Mouse (Mus musculus) cerebellum, adult 11 months (tissue): ENCODE data around the gene Dpyd.

Experiments used
- DNase-seq: peaks from one replicate; pipeline ENCODE4 v3.0.0; 2022

Dpyd gene

DNA sequence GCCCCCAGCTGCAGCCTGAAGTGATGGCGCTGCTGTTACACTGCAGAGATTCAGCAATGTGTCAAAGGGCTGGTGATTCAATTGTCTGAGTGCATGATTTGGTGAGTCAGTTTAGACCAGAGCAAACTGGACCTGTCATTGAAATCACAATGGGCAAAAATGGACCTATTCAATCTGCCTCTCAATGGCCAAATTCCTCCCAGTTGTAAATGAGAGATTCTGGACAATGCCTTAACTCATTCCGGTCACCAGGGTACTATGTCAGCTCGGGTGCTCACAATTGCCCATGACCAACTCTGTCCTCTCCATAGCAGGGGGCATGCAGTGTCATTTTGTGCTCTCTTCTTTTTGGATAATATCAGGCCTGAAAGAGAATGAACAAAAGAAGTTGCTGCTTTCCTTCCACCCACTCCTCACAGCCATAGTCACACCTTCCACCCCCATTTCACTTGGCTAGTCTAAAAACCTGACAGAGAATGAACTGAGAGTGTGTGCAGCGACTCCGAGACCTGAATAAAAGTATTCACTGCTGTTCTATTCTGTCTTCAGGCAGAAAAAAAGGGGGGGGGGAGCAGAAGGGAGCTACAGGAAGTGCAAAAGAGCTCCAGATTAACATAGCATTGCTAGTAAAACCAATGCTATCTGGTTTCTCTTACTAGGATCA, 533.4 kb downstream of the Dpyd start:
- DNase-seq = no peak

DNA sequence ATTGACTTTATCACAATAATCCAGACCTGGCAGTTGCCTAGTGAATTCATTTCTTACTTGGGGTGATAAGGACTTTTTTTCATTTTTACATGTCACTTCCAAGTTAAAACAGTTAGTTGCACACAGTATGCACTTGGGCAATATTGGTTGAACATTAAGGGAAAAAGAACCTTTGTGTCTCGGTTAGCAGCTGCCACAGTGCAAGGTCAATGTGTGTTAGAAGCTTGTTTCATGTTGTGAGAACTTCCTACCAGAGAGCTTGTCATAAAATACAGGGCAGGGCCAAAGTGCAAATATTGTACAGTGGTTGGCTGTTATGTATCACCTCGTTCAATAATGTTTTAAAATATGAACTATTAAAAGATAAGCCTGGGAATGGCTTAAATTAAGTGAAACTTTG, 564.1 kb downstream of the Dpyd start:
- DNase-seq = no peak

DNA sequence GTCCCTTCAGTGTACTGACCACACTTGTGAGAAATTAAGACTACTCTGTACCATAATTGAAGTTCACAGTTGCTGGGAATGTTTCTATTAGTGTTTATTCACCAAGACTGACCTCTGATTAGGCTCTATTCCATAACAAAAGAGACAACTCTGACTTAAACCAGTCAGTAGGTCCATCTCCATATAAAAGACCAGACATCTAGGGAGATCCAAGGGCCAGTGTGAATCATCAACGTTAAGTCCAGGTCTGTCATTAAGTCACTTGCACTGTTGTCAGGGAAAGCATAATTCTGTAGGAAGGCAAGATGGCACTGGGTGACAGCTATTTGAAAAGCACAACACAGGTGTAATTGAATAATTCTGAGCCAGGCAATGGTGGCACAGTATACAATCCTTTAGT, 566.1 kb downstream of the Dpyd start:
- no peak for DNase-seq

DNA sequence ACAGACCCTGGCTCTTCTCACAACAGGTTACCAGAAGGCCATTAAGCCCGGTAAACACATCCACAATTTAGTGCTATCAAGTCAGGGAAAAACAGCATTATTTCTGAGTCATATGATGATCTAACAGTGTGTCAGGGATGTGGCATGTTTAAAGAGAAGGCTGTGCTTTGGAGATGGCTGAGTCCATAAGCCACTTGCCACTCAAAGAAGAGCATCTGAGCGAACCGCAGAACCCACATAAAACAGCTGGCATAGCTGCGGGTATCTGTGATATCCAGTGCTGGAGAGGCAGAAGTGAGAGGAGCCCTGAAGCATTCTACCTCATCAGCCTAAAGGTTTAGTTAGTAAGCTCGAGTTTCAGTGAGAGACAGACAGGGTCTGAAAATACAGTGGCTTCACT, 581.1 kb downstream of the Dpyd start:
- DNase-seq = no peak

DNA sequence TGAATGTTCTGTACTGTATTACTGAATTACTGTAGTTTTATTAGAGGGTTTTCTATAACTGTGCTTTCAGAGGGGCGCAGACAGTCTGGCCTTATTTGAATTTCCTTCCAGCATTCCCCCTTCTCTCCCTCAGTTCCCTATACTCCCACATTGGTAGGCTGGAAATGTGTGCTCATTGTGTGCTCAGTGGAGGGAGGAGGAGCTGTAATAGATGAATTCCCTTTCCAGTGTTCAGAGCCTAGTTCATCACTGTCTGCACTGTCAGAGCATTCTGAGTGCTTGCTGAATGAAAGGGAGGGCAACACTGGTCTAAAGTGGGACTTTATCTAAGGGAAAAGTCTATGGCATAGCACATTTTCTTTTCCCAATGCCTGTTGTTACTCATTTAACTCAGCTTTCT, 582.9 kb downstream of the Dpyd start:
- DNase-seq = no peak

DNA sequence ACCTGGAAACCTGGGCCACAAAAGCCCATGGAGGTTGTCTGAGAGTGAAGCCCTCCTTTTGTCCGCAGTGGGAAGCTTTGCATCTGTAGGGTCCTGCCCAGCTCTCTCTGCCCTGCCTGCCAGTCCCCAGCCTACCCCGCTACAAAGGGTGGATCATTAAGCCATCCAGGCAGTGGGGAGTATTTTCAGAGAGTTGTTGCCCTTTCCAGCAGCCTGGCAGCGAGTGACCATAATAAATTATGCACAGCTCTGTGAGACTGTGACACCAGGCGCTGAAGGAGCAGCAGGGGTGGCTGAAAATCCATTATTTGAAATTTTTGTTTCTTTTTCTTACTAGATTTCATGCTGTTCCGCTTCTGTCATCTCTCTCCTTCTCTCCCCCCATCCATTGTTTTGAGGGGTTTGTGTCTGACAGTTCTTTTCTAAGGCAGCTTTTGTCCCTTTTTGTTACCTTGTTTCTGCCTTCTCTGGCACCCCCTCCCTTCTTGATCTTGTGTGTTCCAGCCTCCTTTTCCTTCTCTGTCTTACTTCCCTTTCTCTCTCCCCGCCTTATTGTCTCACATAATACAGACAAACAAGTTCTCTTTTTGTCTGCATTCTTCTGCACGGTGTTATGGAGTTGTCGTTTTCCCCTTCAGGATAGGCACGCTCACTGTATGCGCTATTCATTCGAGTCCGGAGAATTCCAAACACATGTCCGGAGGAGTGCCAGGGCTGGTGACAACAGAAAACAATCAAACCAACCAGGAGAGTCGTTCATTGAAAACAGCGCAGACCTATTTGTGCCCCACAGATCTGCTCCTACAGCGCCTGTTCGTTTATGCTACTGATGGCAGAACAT, 592.9 kb downstream of the Dpyd start:
- no peak for DNase-seq

DNA sequence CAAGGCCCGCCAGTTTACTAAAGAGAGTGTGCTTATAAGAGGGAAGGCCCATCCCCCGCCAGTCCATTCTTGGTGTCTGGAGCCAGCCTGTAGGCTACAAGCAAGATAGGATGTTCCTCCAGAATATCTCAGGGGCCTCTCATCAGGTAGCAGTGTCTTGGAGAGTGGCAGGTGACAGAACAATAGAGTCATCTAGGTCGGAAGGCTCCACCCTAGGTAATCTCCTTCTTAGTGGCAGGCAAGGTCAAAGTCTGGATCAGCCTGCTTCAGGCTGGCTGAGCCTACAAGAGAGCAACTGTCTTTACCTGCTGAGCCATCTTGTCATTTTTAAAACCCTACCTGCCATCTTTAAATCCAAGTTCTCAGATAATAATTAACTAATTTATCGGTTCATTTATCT, 596.7 kb downstream of the Dpyd start:
- no peak for DNase-seq

DNA sequence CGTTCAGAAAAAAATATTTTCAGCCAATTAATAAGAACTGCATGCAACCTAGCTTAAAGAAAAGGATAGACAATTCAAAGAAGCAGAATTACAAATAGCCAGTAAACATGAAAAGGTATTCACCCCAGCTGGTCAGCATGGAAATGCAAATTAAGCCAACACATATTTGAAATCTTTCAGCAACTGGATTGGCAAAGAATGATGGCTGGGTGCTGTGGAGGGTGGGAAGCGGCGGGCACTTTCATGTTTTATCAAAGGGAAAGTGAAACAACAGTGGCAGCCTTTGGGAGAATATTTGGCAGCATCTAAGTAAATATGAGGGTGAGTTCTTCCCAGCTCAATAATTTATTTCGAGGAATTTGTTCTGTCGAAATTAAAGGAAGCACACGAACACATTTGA, 603.8 kb downstream of the Dpyd start:
- DNase-seq = no peak

DNA sequence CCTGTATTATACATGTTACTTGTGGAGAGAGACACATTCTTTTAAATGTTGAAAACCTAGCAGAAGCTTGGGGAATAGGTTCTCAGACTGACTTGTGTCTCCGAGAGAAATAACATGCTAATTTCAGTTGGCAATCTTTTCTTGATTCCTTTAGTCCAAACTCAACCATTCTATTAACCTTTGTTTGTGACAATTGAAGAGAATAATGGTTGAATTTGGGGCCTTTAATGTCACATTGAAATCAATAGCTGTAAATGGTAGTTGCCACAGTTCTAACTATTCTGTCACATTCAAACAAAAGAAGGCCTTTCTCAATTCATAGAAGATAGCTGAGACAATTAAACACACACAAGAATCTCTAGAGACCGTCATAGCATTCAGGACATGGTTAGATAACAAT, 606.2 kb downstream of the Dpyd start:
- DNase-seq = no peak

DNA sequence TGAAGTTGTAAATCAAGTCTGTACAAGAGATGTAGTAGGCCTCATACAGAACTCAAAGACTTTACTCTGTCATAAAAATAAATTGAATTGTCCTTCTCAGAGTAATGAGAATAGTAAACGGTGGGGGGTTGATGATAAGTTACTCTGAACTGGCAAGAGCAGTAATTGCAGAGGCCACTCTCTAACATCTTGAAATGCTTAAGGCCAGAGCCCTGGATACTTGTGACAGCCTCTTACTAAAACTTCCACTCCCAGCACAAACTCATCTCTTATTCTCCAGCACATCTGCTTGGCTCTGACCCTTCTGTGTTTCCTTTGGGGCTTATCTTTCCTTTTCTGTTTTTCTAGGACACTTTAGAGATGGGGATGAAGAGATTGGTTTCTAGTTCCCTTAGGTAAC, 606.7 kb downstream of the Dpyd start:
- no peak for DNase-seq

DNA sequence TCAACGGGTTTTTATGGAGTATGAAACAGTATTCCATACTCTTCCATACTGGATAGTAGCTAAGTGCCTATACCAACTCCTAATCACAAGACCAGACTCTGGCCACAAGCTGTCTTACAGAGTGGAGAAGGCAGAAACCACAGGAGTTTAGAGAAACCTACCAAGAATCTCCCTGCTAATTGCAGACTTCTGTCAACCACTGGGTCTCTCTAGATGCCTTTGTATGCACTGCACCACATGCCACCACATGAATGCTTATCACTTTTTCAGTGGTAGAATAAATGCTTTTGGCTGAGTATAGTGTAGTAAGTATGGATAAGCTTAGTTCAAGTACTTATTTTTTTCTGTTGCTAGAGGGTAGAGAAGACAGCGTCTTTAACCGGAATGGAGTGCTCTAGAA, 621.3 kb downstream of the Dpyd start:
- no peak for DNase-seq

DNA sequence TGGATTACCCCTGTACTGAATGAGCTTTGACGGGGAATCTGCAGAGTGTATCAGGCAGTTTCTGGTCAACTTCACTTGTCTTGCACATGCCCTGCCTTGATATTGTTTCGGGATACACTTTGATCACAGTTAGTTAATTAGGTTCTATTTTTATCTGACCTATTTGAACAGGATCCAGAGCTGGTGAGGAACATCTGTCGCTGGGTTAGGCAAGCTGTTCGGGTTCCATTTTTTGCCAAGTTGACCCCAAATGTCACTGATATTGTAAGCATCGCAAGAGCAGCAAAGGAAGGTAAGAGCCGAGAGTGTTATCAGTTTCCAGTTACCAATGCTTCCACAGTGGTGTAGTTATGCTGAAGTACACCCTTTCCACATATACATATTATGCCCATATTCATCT, 632.1 kb downstream of the Dpyd start:
- DNase-seq = no peak

DNA sequence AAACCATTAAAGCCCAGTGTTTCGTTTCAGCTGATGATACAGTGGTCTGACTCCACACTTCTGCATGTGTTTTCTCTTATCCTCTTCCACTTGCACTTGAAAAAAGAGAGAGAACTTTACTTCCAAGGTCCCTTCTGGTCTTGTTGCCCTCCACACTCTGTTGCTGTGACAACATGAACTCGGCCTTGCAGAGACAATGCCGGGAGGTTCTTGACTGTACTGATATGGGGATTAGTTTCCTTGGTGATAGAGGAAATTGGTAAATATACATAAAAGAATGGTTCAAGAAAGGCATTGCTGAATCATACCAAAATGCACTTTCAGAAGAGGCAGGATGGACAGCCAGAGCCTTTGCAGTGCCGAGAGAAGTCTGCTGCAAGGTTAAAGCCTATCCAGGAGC, 633.7 kb downstream of the Dpyd start:
- DNase-seq = no peak

DNA sequence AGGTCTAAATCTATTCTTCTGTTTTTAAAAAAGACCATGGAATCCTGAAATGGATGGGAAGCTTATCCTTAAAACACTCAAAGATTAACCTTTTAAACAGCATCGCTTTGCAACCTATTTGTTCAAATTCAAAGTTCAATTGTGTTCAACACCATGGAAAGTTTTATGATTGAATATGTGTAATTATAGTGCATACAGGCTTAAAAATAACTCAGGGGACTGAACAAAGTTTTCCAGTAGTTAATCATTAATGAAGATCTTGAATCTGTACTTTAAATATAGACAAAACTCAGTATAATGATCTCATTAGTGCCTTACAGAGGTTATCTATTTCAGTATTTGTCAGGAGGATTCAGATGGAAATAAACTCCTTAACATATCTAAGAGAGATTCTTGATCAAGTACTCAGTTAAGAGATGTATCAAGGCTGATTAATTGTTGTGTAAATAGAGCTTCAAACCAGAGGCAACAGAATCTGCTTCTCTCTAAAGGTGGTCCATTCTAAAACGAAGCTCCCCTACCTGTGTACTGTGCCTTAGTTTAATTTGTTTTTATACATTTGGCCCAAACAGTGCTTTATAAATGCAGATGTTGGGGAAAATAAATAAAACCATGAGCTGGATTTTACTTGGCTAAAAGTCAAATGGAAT, 659.0 kb downstream of the Dpyd start:
- no peak for DNase-seq

DNA sequence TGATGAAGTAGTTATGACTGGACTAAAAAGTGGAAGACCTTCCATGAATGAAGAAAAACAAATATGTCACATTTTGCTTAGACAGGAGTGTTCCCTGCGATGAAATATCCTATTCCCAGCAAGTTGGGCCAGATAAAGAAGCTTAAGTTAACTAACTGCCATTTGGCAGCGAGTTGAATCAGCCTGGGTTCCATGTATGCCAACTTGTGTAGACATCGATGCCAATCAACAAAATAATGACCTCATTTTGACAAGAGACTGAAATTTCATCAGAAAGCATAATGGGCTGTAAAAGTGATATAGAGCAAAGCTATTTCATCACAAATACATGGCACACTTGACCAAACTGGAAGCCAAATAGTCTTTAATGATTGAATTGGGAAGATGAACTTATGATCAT, 681.3 kb downstream of the Dpyd start:
- DNase-seq = no peak

DNA sequence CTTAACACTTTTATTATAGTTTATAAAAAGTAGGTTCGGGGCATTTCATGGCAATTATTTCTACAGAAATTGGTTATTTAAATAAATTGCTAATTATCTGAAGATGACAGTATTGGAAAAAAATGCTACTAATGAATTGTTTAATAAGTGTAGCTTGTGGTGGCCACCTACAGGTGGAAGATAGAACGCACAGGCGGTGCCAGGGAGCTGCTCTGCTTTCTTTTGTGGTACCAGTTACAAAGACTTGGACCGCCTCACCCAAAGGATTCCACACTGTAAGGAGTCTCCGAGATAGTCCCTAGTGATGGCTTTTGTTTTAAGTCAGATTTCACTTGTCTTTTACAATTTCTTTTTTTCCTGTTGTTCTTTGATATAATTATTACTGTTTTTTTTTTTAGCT, 694.6 kb downstream of the Dpyd start:
- DNase-seq = no peak

DNA sequence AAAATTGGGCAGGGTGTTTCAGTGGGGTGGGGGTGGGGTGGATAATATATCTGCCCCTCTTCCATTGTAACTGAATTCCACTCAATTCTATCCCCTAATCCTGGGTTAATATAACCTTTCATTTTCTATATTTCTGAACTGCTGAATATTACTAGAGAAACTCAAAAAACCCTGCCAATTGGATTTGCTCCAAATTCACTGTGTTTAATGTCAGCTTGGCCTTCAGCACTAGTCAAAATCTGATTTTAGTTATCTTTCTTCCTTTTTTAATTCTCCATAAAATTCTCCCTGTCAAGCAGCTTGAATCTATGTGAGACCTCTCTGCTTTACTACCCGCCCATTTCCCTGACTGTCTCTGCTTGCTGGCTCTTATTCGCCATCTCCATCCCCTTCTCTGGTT, 713.3 kb downstream of the Dpyd start:
- DNase-seq = no peak

DNA sequence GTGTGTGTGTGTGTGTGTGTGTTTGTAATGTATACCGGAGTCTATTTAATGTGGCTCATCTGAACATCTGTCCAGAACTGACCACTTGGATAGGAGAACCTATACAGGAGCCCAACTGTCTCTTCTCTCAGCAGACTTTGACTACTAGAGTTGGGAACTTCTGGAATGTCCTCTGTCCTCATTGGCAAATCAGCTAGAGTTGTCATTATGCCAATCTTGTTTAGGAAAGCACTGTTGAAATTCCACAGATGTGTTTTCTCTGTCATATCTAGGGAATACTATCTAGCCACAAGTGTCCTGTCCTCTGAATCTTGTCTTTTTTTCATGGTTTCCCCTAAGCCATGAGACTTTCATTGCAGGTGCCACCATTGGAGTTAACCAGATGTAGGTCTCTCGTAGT, 718.7 kb downstream of the Dpyd start:
- no peak for DNase-seq

DNA sequence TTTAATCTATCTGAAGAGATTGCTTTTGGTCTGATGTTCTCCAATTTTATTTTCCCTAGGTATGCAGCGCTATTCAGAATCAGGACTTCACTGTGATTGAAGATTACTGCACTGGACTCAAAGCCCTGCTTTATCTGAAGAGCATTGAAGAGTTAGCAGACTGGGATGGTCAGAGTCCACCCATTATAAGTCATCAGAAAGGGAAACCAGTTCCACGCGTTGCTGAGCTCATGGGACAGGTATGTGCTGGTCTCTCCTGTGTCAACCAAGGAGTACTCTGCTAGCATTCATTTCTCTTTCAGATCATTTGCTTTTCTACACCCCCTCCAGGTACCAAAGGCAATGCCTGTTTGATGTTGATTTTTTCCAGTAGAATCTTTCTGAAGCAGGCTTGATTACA, 752.8 kb downstream of the Dpyd start:
- DNase-seq = no peak

DNA sequence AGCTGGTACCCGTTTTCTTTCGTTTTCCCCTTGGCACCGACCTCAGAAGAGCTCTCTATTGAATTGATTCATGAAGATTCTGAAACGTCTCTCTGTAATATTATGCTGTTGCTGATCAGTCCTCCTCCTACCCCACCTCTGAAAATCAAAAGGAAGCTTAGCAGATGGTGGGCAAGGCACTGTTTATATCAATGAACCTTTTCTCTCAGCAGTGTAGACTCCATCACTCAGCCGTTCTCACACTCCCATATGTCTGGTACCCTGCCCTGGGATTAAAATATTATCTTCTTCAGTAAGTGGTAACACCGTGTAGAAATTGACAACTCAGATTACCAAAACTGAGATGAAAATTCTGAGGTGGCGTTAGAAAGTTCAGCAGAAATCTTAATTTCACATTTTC, 767.1 kb downstream of the Dpyd start:
- no peak for DNase-seq

DNA sequence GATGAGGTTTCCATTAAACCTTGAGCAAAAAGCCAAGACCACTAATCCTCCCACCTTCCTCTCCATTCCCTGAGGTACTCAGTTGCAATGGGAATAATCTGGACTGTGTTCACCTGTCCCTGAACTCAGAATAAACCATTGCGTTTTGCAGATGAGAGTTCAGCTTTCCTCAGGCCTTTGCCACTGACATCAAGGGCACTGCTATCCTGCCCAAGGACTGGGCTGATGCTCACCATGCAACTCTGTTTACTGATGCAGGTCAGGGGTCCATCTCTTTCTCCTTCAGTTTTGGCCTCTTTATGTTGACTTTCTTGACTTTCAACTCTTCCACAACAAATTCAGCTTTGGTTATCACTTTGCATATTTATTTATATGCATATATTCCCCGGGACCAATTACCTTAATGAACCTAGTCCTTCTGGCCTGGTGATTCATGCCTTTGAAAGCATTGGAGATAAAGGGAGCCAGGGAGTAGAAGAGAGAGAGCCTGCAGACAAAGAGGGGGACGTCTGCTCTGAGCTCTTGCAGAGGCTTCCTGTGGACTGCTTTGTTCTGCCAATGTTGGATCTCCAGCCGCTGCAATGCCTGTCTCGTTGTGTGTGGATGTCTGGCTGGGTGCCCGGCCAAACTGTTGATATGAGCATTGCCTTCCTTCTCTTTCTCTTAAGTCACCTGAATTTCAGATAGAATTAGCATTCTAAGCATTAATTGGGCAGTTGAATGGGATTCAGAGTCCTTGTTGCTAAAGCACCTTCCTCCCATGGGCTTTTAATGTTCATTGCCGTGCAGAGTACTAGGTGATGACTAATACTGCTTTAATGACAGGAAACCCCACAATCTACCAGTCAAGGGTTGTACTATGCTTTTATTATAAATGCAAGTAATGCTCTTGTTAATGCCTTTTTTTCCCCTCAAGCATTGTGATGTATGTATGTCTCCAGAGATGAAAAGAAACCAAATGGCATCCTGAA, 771.7 kb downstream of the Dpyd start:
- no peak for DNase-seq

DNA sequence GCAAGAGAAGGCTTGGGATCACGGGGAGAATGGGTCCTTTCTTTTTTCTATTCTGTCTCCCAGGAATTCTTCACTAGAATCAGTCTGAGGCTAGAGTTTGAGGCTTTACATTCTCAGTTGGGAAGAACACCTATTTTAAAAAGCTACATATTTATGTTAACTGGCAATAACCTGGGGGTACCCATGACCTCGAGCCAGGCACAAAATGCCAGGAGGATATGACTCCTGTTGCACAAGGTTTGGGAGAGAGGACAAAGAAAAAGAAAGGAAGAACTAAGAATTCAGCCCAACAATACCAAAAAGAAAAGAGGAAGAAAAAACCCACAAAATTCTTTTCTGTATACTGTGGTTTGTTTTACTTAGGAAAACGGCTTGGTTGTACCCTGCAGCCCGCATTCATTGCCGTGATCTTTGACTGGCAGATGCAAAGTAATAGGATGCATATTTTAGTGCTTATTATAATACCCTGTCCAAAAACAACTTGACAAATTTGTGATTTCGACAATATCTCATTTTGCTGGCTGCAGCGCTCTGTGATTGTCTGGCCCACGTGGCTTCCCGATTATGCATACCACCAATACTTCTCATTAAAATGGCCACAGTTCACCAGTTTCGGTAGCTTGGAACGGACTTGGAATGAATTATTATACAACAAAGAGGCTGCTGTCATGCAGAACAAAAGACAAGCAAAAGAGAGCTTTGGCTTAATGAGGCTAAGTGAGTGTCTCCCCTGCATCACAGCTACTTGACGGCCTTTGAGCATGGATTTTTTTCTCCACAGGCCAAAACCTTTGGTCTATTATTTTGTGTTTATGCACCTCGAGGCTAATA, 799.8 kb downstream of the Dpyd start:
- no peak for DNase-seq
